Mouse (Mus musculus) embryonic fibroblast, embryonic 13.5 days (primary cell): Measurements from ENCODE around the gene Prr5. TPM values are rescaled to one million over a fixed set of nuclear protein-coding genes. Genes with fewer than 3 reads are reported as not detected.

Experiments used
- H3K27ac ChIP-seq: 2 replicates; pipeline ENCODE4 v1.5.1; 2012; ENCODE audit warnings: low read length, control low read depth, inconsistent platforms; ENCODE audit not compliant: insufficient read depth
- H3K4me1 ChIP-seq: 2 replicates; pipeline ENCODE4 v1.6.1; 2011; ENCODE audit warnings: low read length; ENCODE audit not compliant: control insufficient read depth, insufficient read depth
- H3K4me3 ChIP-seq: 2 replicates; pipeline ENCODE4 v1.5.1; 2011; ENCODE audit warnings: mild to moderate bottlenecking, control low read depth, low read length; ENCODE audit not compliant: insufficient read depth
- CTCF ChIP-seq: IDR thresholded peaks from 2 replicates; pipeline ENCODE4 v1.5.1; 2011; ENCODE audit warnings: mild to moderate bottlenecking, control low read depth, low read length, moderate library complexity, borderline replicate concordance; ENCODE audit not compliant: insufficient read depth
- POLR2A ChIP-seq: IDR thresholded peaks from 2 replicates; pipeline ENCODE4 v1.6.1; 2011; ENCODE audit warnings: low read depth, mild to moderate bottlenecking, control low read depth, low read length, moderate library complexity
- polyA plus RNA-seq: library from polyadenylated mRNA; stranded (reverse); fragments of >200 nt; gene quantifications from 2 replicates; pipeline ENCODE4 v1.2.4, GENCODE M21; 2011; ENCODE audit warnings: low read depth; ENCODE audit not compliant: missing spikeins, insufficient read length

Gene Prr5
- polyA plus RNA-seq, 1 experiment, result 19.5 TPM

GRCm38 (mm10) chr15:84675317-84675716 lies 5.9 kb downstream of the Prr5 start:
- Histone ChIP-seq H3K4me1 (no peaks in the 10 kb centered on the region), H3K27ac (no peak overlapping the region)
- TF ChIP-seq POLR2A (no peak), CTCF (no peak)

GRCm38 (mm10) chr15:84677943-84678342 lies 8.5 kb downstream of the Prr5 start:
- H3K4me1 ChIP-seq, result no peaks in the 10 kb centered on the region
- no peak overlapping the region for H3K4me3 ChIP-seq
- H3K27ac ChIP-seq, result no peak overlapping the region
- TF ChIP-seq CTCF (no peak), POLR2A (no peak)

More at GRCm38 (mm10) chr15:84675317-84675716, 5.9 kb downstream of the Prr5 start:
- H3K4me3 ChIP-seq, result no peak overlapping the region

- no peak overlapping the region for H3K27ac ChIP-seq
- no peaks in the 10 kb centered on the region for H3K4me1 ChIP-seq
- TF ChIP-seq POLR2A, result no peak
- no peak for TF ChIP-seq CTCF
- H3K4me3 ChIP-seq, result no peak overlapping the region
Measured at GRCm38 (mm10) chr15:84679090-84679489, 9.7 kb downstream of the Prr5 start.

- no peak for TF ChIP-seq POLR2A
- TF ChIP-seq CTCF, result no peak
- Histone ChIP-seq H3K4me1 (no peaks in the 10 kb centered on the region), H3K27ac (no peak overlapping the region), H3K4me3 (no peak overlapping the region)
Measured at GRCm38 (mm10) chr15:84679794-84680193, 10.4 kb downstream of the Prr5 start.

- no peaks in the 10 kb centered on the region for H3K4me1 ChIP-seq
Measured at GRCm38 (mm10) chr15:84680545-84681454, 11.4 kb downstream of the Prr5 start.

GRCm38 (mm10) chr15:84681455-84682193 lies 12.2 kb downstream of the Prr5 start:
- no peak for TF ChIP-seq POLR2A
- TF ChIP-seq CTCF, result no peak
- peak overlapping the region; percentile 86 for H3K4me3 ChIP-seq
- H3K27ac ChIP-seq, result no peak overlapping the region
- H3K4me1 ChIP-seq, result no peaks in the 10 kb centered on the region

More at GRCm38 (mm10) chr15:84680545-84681454, 11.4 kb downstream of the Prr5 start:
- H3K4me3 ChIP-seq, result peak overlapping the region; percentile 86
- H3K27ac ChIP-seq, result no peak overlapping the region
- TF ChIP-seq CTCF, result no peak
- peak; percentile 57 for TF ChIP-seq POLR2A

GRCm38 (mm10) chr15:84682206-84682605 lies 12.8 kb downstream of the Prr5 start:
- TF ChIP-seq CTCF (no peak), POLR2A (no peak)
- no peak overlapping the region for H3K27ac ChIP-seq
- H3K4me1 ChIP-seq, result no peaks in the 10 kb centered on the region
- H3K4me3 ChIP-seq, result peak overlapping the region; percentile 86

- no peak overlapping the region for H3K27ac ChIP-seq
- TF ChIP-seq CTCF (no peak), POLR2A (no peak)
- H3K4me3 ChIP-seq, result no peak overlapping the region
- no peaks in the 10 kb centered on the region for H3K4me1 ChIP-seq
Measured at GRCm38 (mm10) chr15:84682821-84683220, 13.4 kb downstream of the Prr5 start.

- H3K27ac ChIP-seq, result no peak overlapping the region
- no peak for TF ChIP-seq CTCF
- no peak for TF ChIP-seq POLR2A
- H3K4me3 ChIP-seq, result no peak overlapping the region
- no peaks in the 10 kb centered on the region for H3K4me1 ChIP-seq
Measured at GRCm38 (mm10) chr15:84684520-84684919, 15.1 kb downstream of the Prr5 start.
